ENCODE assay signal across 8 mouse cellular contexts in the genomic region with DNA sequence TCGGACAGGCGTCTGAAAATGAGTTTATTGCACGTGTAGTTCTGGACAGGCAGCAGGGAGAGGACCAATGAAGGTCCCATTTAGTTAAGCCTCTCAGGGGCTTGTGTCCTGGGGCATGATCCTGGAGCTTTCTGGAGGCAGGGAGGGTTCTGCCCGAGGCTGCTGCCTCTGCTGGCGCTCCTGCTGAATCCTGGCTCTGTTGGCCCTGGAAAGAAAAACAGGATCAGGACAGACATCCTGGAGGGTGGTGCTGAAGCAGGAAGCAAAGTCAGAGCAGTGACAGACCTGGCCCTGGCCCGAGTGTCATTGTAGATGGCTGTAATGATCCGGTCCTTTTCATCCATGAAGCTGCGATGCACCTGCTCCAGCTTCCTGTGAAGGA. TPM values are rescaled to one million over a fixed set of nuclear protein-coding genes. Genes with fewer than 3 reads are reported as not detected.
DNase-seq lines count a peak whose midpoint lies in the region; ATAC-seq and TF ChIP-seq lines count a peak whose summit lies in the region.

No protein-coding gene starts in this region.

- H3K36me3 ChIP-seq in heart, embryonic 13.5 days = peaks cover 36% of the 10 kb centered on the region
- 0 out of 2 replicates have a peak, but pooled peaks cover 3% of the 10 kb centered on the region for H3K36me3 ChIP-seq in ES-Bruce4 (ENCODE audit: control insufficient read depth, insufficient read depth, low read length, poor library complexity, severe bottlenecking)
- H3K36me3 ChIP-seq in forebrain, embryonic 13.5 days (ENCODE audit: poor library complexity, severe bottlenecking) = peaks cover 14% of the 10 kb centered on the region
- H3K36me3 ChIP-seq in liver, embryonic 15.5 days (replicated peaks) = peaks cover 24% of the 10 kb centered on the region

- H3K27me3 ChIP-seq in heart, embryonic 13.5 days (replicated peaks) = no peaks in the 10 kb centered on the region
- no peaks in the 10 kb centered on the region for H3K27me3 ChIP-seq in ES-Bruce4 (ENCODE audit: control insufficient read depth, insufficient read depth, low read length, poor library complexity, severe bottlenecking)
- H3K27me3 ChIP-seq in forebrain, embryonic 13.5 days = no peaks in the 10 kb centered on the region
- no peaks in the 10 kb centered on the region for H3K27me3 ChIP-seq in liver, embryonic 15.5 days

- no peaks in the 10 kb centered on the region for H3K9me3 ChIP-seq in heart, embryonic 13.5 days
- H3K9me3 ChIP-seq in ES-Bruce4 (replicated peaks; ENCODE audit: control insufficient read depth, insufficient read depth, low read length, poor library complexity, severe bottlenecking) = no peaks in the 10 kb centered on the region
- no peaks in the 10 kb centered on the region for H3K9me3 ChIP-seq in forebrain, embryonic 13.5 days (replicated peaks)
- no peaks in the 10 kb centered on the region for H3K9me3 ChIP-seq in liver, embryonic 15.5 days (replicated peaks)

- no peak for TF ChIP-seq CTCF in ES-Bruce4 (IDR thresholded peaks at IDR 0.05; ENCODE audit: low read depth, low read length)

- no peak for TF ChIP-seq EP300 in ES-Bruce4 (IDR thresholded peaks at IDR 0.05; ENCODE audit: insufficient read depth, low read depth, low read length)

- no peak for TF ChIP-seq POLR2A in ES-Bruce4 (IDR thresholded peaks at IDR 0.05; ENCODE audit: insufficient read depth, low read length)

- H3K4me2 ChIP-seq in heart, embryonic 13.5 days = peak overlapping the region; percentile 75
- peak overlapping the region; percentile 78 for H3K4me2 ChIP-seq in forebrain, embryonic 13.5 days
- peak overlapping the region; percentile 100 for H3K4me2 ChIP-seq in liver, embryonic 15.5 days

- peak overlapping the region; percentile 100 for H3K9ac ChIP-seq in heart, embryonic 13.5 days
- peak overlapping the region; percentile 91 for H3K9ac ChIP-seq in ES-Bruce4 (ENCODE audit: low read depth, poor library complexity, severe bottlenecking)
- peak overlapping the region; percentile 83 for H3K9ac ChIP-seq in forebrain, embryonic 13.5 days
- H3K9ac ChIP-seq in liver, embryonic 15.5 days = peak overlapping the region; percentile 81

- H3K27ac ChIP-seq in heart, embryonic 13.5 days (replicated peaks) = peak overlapping the region; percentile 98
- H3K27ac ChIP-seq in ES-Bruce4 (ENCODE audit: insufficient read depth, low read length) = no peak overlapping the region
- no peak overlapping the region; the same call in 1 of the 2 replicates for H3K27ac ChIP-seq in forebrain, embryonic 13.5 days
- H3K27ac ChIP-seq in liver, embryonic 15.5 days (replicated peaks) = peak overlapping the region; percentile 84; the same call in 1 of the 2 replicates

- DNase-seq in heart, adult 9 months (ENCODE audit: low spot score in 2 of 2) = no peak
- no peak for DNase-seq in Muller cell, postnatal 12 days (ENCODE audit: inconsistent ontology term)
- DNase-seq in urinary bladder, postnatal 25 days (ENCODE audit: low spot score) = no peak
- no peak for DNase-seq in left cerebral cortex, adult 11 months (ENCODE audit: low spot score)

- peak overlapping the region; percentile 88 for H3K4me3 ChIP-seq in heart, embryonic 13.5 days
- peak overlapping the region; percentile 74 for H3K4me3 ChIP-seq in ES-Bruce4 (ENCODE audit: low read depth, low read length)
- H3K4me3 ChIP-seq in forebrain, embryonic 13.5 days = peak overlapping the region; percentile 69
- peak overlapping the region; percentile 76 for H3K4me3 ChIP-seq in liver, embryonic 15.5 days (replicated peaks)

- 3% methylated on average over 8 of the region's 8 CpGs for WGBS in heart, embryonic 13.5 days
- WGBS in forebrain, embryonic 13.5 days = 6% methylated on average over 8 of the region's 8 CpGs
- WGBS in liver, embryonic 15.5 days (ENCODE audit: insufficient replicate concordance) = 14% methylated on average over 8 of the region's 8 CpGs

- H3K4me1 ChIP-seq in heart, embryonic 13.5 days = peaks cover 37% of the 10 kb centered on the region
- H3K4me1 ChIP-seq in ES-Bruce4 (ENCODE audit: control insufficient read depth, insufficient read depth, low read length) = no peaks in the 10 kb centered on the region
- peaks cover 33% of the 10 kb centered on the region for H3K4me1 ChIP-seq in forebrain, embryonic 13.5 days
- peaks cover 51% of the 10 kb centered on the region for H3K4me1 ChIP-seq in liver, embryonic 15.5 days (replicated peaks)

- no peak for ATAC-seq in heart, embryonic 13.5 days (ENCODE audit: extremely low read depth, insufficient number of reproducible peaks, low FRiP score, low TSS enrichment)
- ATAC-seq in forebrain, embryonic 13.5 days = no peak
- ATAC-seq in liver, embryonic 15.5 days (ENCODE audit: insufficient read depth) = no peak

RNA-seq across cellular contexts. Expression of gene Vegfb, which starts 0.4 kb away (rescaled TPM):
- 125 and 133 TPM in 2 replicates for polyA plus RNA-seq in heart, embryonic 13.5 days (2015; fragmentation: Nextera tagmentation; extraction: Ambion mirVana)
- 44.7 and 49.1 TPM in 2 replicates for polyA plus RNA-seq in ES-Bruce4 (2011; ENCODE audit: insufficient read depth, insufficient read length, low read depth, missing spikeins)
- 33.4 and 34.6 TPM in 2 replicates for polyA plus RNA-seq in forebrain, embryonic 13.5 days (2015; fragmentation: Nextera tagmentation; extraction: Ambion mirVana)
- polyA plus RNA-seq in liver, embryonic 15.5 days (2015; fragmentation: Nextera tagmentation; extraction: Ambion mirVana) = 15.5 and 15.6 TPM in 2 replicates

RNA-seq across cellular contexts. Expression of gene Dnajc4, which starts 4.5 kb away (rescaled TPM):
- polyA plus RNA-seq in heart, embryonic 13.5 days (2015; fragmentation: Nextera tagmentation; extraction: Ambion mirVana) = 33.2 and 35.6 TPM in 2 replicates
- polyA plus RNA-seq in ES-Bruce4 (2011; ENCODE audit: insufficient read depth, insufficient read length, low read depth, missing spikeins) = 14.8 and 15.8 TPM in 2 replicates
- polyA plus RNA-seq in forebrain, embryonic 13.5 days (2015; fragmentation: Nextera tagmentation; extraction: Ambion mirVana) = 19.1 and 19.8 TPM in 2 replicates
- polyA plus RNA-seq in liver, embryonic 15.5 days (2015; fragmentation: Nextera tagmentation; extraction: Ambion mirVana) = 10.2 and 10.9 TPM in 2 replicates

RNA-seq across cellular contexts. Expression of gene Fkbp2, which starts 7.6 kb away (rescaled TPM):
- polyA plus RNA-seq in heart, embryonic 13.5 days (2015; fragmentation: Nextera tagmentation; extraction: Ambion mirVana) = 80.9 and 98.7 TPM in 2 replicates
- polyA plus RNA-seq in ES-Bruce4 (2011; ENCODE audit: insufficient read depth, insufficient read length, low read depth, missing spikeins) = 40.4 and 45.5 TPM in 2 replicates
- 86.9 and 97.9 TPM in 2 replicates for polyA plus RNA-seq in forebrain, embryonic 13.5 days (2015; fragmentation: Nextera tagmentation; extraction: Ambion mirVana)
- polyA plus RNA-seq in liver, embryonic 15.5 days (2015; fragmentation: Nextera tagmentation; extraction: Ambion mirVana) = 88.3 and 101 TPM in 2 replicates

RNA-seq across cellular contexts. Expression of gene Nudt22, which starts 8.0 kb away (rescaled TPM):
- 23.3 and 26.8 TPM in 2 replicates for polyA plus RNA-seq in heart, embryonic 13.5 days (2015; fragmentation: Nextera tagmentation; extraction: Ambion mirVana)
- 6.8 and 7.7 TPM in 2 replicates for polyA plus RNA-seq in ES-Bruce4 (2011; ENCODE audit: insufficient read depth, insufficient read length, low read depth, missing spikeins)
- 19.1 TPM in 2 replicates for polyA plus RNA-seq in forebrain, embryonic 13.5 days (2015; fragmentation: Nextera tagmentation; extraction: Ambion mirVana)
- 9.5 and 10.4 TPM in 2 replicates for polyA plus RNA-seq in liver, embryonic 15.5 days (2015; fragmentation: Nextera tagmentation; extraction: Ambion mirVana)

RNA-seq across cellular contexts. Expression of gene Trpt1, which starts 8.0 kb away (rescaled TPM):
- polyA plus RNA-seq in heart, embryonic 13.5 days (2015; fragmentation: Nextera tagmentation; extraction: Ambion mirVana) = 15.8 and 16.6 TPM in 2 replicates
- polyA plus RNA-seq in ES-Bruce4 (2011; ENCODE audit: insufficient read depth, insufficient read length, low read depth, missing spikeins) = 7.3 and 8.4 TPM in 2 replicates
- polyA plus RNA-seq in forebrain, embryonic 13.5 days (2015; fragmentation: Nextera tagmentation; extraction: Ambion mirVana) = 15.2 and 16.9 TPM in 2 replicates
- polyA plus RNA-seq in liver, embryonic 15.5 days (2015; fragmentation: Nextera tagmentation; extraction: Ambion mirVana) = 1.6 and 2.3 TPM in 2 replicates

Comparison
In these comparisons a context has a peak if more than half of its experiments do, and no peak if none do; other contexts are left out.
1. H3K27ac ChIP-seq: peak in heart, embryonic 13.5 days (single experiment) and liver, embryonic 15.5 days (single experiment); none in ES-Bruce4 (single experiment) and forebrain, embryonic 13.5 days (single experiment).
2. Peak in every context shown above with its lines, with median percentiles within 50 percentile points of each other: H3K4me2 ChIP-seq, H3K4me3 ChIP-seq and H3K9ac ChIP-seq.